Mouse (Mus musculus): ENCODE data around the gene Mdm2. TPM values are rescaled to one million over a fixed set of nuclear protein-coding genes. Genes with fewer than 3 reads are reported as not detected.
"Not testable (repeated sequence)": the region's sequence is repeated elsewhere in the genome, so short reads cannot be mapped to it uniquely, and the experiment has no call there.

Mdm2 gene
- 38.2 and 44.1 TPM in 2 replicates for polyA plus RNA-seq (2015; fragmentation: Nextera tagmentation; extraction: Ambion mirVana)

GRCm38 (mm10) chr10:117710604-117711141, at the start of gene Mdm2:
Mdm2 (minus strand) TSS chr10:117710758.
- peak within 1 kb of the TSS; percentile 99 for H3K9ac ChIP-seq
- H3K27me3 ChIP-seq (replicated peaks): no peaks in the 10 kb centered on the region
- peak within 1 kb of the TSS; percentile 99 for H3K27ac ChIP-seq
- ATAC-seq (ENCODE audit: insufficient read depth, low FRiP score, low read depth): peak; percentile 96
- peak within 1 kb of the TSS; percentile 68 for H3K4me2 ChIP-seq
- peak within 1 kb of the TSS; percentile 99 for H3K4me3 ChIP-seq (replicated peaks)
- H3K9me3 ChIP-seq: no peaks in the 10 kb centered on the region
- peaks cover 9% of the 10 kb centered on the region for H3K36me3 ChIP-seq
- H3K4me1 ChIP-seq: peaks cover 10% of the 10 kb centered on the region; the same call in 1 of the 2 replicates
- under 1% methylated on average over 52 of the region's 52 CpGs for WGBS

GRCm38 (mm10) chr10:117759844-117760630, 49.5 kb upstream of the Mdm2 start:
- Histone ChIP-seq H3K27ac (no peak overlapping the region), H3K4me3 (replicated peaks) (no peak overlapping the region), H3K4me2 (no peak overlapping the region), H3K27me3 (replicated peaks) (no peaks in the 10 kb centered on the region), H3K36me3 (peaks cover 50% of the 10 kb centered on the region), H3K9ac (no peak overlapping the region), H3K4me1 (no peaks in the 10 kb centered on the region), H3K9me3 (no peaks in the 10 kb centered on the region)
- ATAC-seq (ENCODE audit: insufficient read depth, low FRiP score, low read depth): no peak
- WGBS: 91% methylated on average over 10 of the region's 10 CpGs

- Histone ChIP-seq H3K4me3 (replicated peaks) (no peak overlapping the region), H3K9me3 (no peaks in the 10 kb centered on the region), H3K4me2 (no peak overlapping the region), H3K4me1 (no peaks in the 10 kb centered on the region), H3K27me3 (replicated peaks) (no peaks in the 10 kb centered on the region), H3K36me3 (peaks cover 57% of the 10 kb centered on the region), H3K9ac (no peak overlapping the region), H3K27ac (no peak overlapping the region)
- WGBS: 87% methylated on average over 18 of the region's 18 CpGs
- ATAC-seq (ENCODE audit: insufficient read depth, low FRiP score, low read depth): no peak
Measured at GRCm38 (mm10) chr10:117758749-117759727, 48.5 kb upstream of the Mdm2 start.

- H3K9me3 ChIP-seq; H3K4me2 ChIP-seq; H3K27me3 ChIP-seq (replicated peaks); H3K4me1 ChIP-seq; H3K27ac ChIP-seq; H3K9ac ChIP-seq; ATAC-seq (ENCODE audit: insufficient read depth, low FRiP score, low read depth); H3K4me3 ChIP-seq (replicated peaks): not testable (repeated sequence)
- 95% methylated on average over 3 of the region's 3 CpGs for WGBS
- peaks cover 57% of the 10 kb centered on the region for H3K36me3 ChIP-seq
Measured at GRCm38 (mm10) chr10:117758344-117758743, 47.8 kb upstream of the Mdm2 start.

GRCm38 (mm10) chr10:117757796-117758342, 47.3 kb upstream of the Mdm2 start:
- Histone ChIP-seq H3K9ac (no peak overlapping the region), H3K4me3 (replicated peaks) (no peak overlapping the region), H3K4me2 (no peak overlapping the region), H3K27ac (no peak overlapping the region), H3K36me3 (peaks cover 54% of the 10 kb centered on the region), H3K9me3 (no peaks in the 10 kb centered on the region), H3K4me1 (no peaks in the 10 kb centered on the region), H3K27me3 (replicated peaks) (no peaks in the 10 kb centered on the region)
- 95% methylated on average over 7 of the region's 7 CpGs for WGBS
- no peak for ATAC-seq (ENCODE audit: insufficient read depth, low FRiP score, low read depth)

- Histone ChIP-seq H3K27me3 (replicated peaks) (no peaks in the 10 kb centered on the region), H3K4me3 (replicated peaks) (no peak overlapping the region), H3K9me3 (no peaks in the 10 kb centered on the region), H3K36me3 (peaks cover 52% of the 10 kb centered on the region), H3K9ac (no peak overlapping the region), H3K4me2 (no peak overlapping the region), H3K27ac (no peak overlapping the region), H3K4me1 (no peaks in the 10 kb centered on the region)
- 63% methylated on average over 1 of the region's 1 CpGs for WGBS
- no peak for ATAC-seq (ENCODE audit: insufficient read depth, low FRiP score, low read depth)
Measured at GRCm38 (mm10) chr10:117757259-117757658, 46.7 kb upstream of the Mdm2 start.

GRCm38 (mm10) chr10:117756784-117757183, 46.2 kb upstream of the Mdm2 start:
- Histone ChIP-seq H3K4me1 (no peaks in the 10 kb centered on the region), H3K9ac (no peak overlapping the region), H3K27ac (no peak overlapping the region), H3K36me3 (peaks cover 53% of the 10 kb centered on the region), H3K4me3 (replicated peaks) (no peak overlapping the region), H3K27me3 (replicated peaks) (no peaks in the 10 kb centered on the region), H3K4me2 (no peak overlapping the region), H3K9me3 (no peaks in the 10 kb centered on the region)
- WGBS: 90% methylated on average over 5 of the region's 5 CpGs
- ATAC-seq (ENCODE audit: insufficient read depth, low FRiP score, low read depth): no peak

- Histone ChIP-seq H3K27ac (no peak overlapping the region), H3K27me3 (replicated peaks) (no peaks in the 10 kb centered on the region), H3K4me1 (no peaks in the 10 kb centered on the region), H3K4me2 (no peak overlapping the region), H3K9ac (no peak overlapping the region), H3K9me3 (no peaks in the 10 kb centered on the region), H3K4me3 (replicated peaks) (no peak overlapping the region), H3K36me3 (peaks cover 52% of the 10 kb centered on the region)
- 91% methylated on average over 11 of the region's 11 CpGs for WGBS
- ATAC-seq (ENCODE audit: insufficient read depth, low FRiP score, low read depth): no peak
Measured at GRCm38 (mm10) chr10:117755799-117756467, 45.4 kb upstream of the Mdm2 start.

GRCm38 (mm10) chr10:117755086-117755798, 44.7 kb upstream of the Mdm2 start:
- ATAC-seq (ENCODE audit: insufficient read depth, low FRiP score, low read depth): no peak
- no peaks in the 10 kb centered on the region for H3K9me3 ChIP-seq
- H3K4me3 ChIP-seq (replicated peaks): no peak overlapping the region
- H3K9ac ChIP-seq: no peak overlapping the region
- peaks cover 49% of the 10 kb centered on the region for H3K36me3 ChIP-seq
- no peaks in the 10 kb centered on the region for H3K27me3 ChIP-seq (replicated peaks)
- no peaks in the 10 kb centered on the region for H3K4me1 ChIP-seq
- no peak overlapping the region for H3K4me2 ChIP-seq
- 84% methylated on average over 13 of the region's 13 CpGs for WGBS
- no peak overlapping the region for H3K27ac ChIP-seq

GRCm38 (mm10) chr10:117754609-117754940, 44.0 kb upstream of the Mdm2 start:
- Histone ChIP-seq H3K27ac (no peak overlapping the region), H3K9ac (no peak overlapping the region), H3K27me3 (replicated peaks) (no peaks in the 10 kb centered on the region), H3K4me1 (no peaks in the 10 kb centered on the region), H3K9me3 (no peaks in the 10 kb centered on the region), H3K36me3 (peaks cover 52% of the 10 kb centered on the region), H3K4me3 (replicated peaks) (no peak overlapping the region), H3K4me2 (no peak overlapping the region)
- ATAC-seq (ENCODE audit: insufficient read depth, low FRiP score, low read depth): no peak
- WGBS: 91% methylated on average over 7 of the region's 7 CpGs
